Mouse (Mus musculus): ENCODE data around the gene Naa15. TPM values are rescaled to one million over a fixed set of nuclear protein-coding genes. Genes with fewer than 3 reads are reported as not detected.
A peak's percentile ranks its signal among the peaks of the same experiment; 100 is the strongest.

The Naa15 gene
- polyA plus RNA-seq, 1 experiment from 2014 or later: 49.8 TPM

- Histone ChIP-seq H3K36me3 (peaks cover 9% of the 10 kb centered on the region), H3K27me3 (no peaks in the 10 kb centered on the region), H3K27ac (replicated peaks) (no peak overlapping the region), H3K9me3 (no peaks in the 10 kb centered on the region), H3K4me3 (no peak overlapping the region), H3K4me2 (no peak overlapping the region), H3K4me1 (replicated peaks) (peaks cover 14% of the 10 kb centered on the region), H3K9ac (no peak overlapping the region)
- no peak for ATAC-seq (ENCODE audit: low read depth)
- 54% methylated on average over 2 of the region's 2 CpGs for WGBS
Measured at GRCm38 (mm10) chr3:51479893-51480292, 64.9 kb downstream of the Naa15 start.

GRCm38 (mm10) chr3:51481059-51481458 lies 66.1 kb downstream of the Naa15 start:
- Histone ChIP-seq H3K9me3 (no peaks in the 10 kb centered on the region), H3K4me1 (replicated peaks) (peaks cover 26% of the 10 kb centered on the region), H3K27ac (replicated peaks) (no peak overlapping the region), H3K27me3 (no peaks in the 10 kb centered on the region), H3K4me2 (no peak overlapping the region), H3K4me3 (no peak overlapping the region), H3K9ac (no peak overlapping the region), H3K36me3 (no peaks in the 10 kb centered on the region)
- ATAC-seq (ENCODE audit: low read depth): no peak

- WGBS: 54% methylated on average over 3 of the region's 3 CpGs
- H3K36me3 ChIP-seq: no peaks in the 10 kb centered on the region
- no peak overlapping the region for H3K9ac ChIP-seq
- H3K4me1 ChIP-seq (replicated peaks): peaks cover 31% of the 10 kb centered on the region
- H3K27me3 ChIP-seq: no peaks in the 10 kb centered on the region
- H3K9me3 ChIP-seq: no peaks in the 10 kb centered on the region
- no peak overlapping the region for H3K27ac ChIP-seq (replicated peaks)
- no peak for ATAC-seq (ENCODE audit: low read depth)
- no peak overlapping the region for H3K4me2 ChIP-seq
- H3K4me3 ChIP-seq: no peak overlapping the region
Measured at GRCm38 (mm10) chr3:51481881-51482280, 66.9 kb downstream of the Naa15 start.

- Histone ChIP-seq H3K4me2 (peak overlapping the region; percentile 84), H3K9me3 (no peaks in the 10 kb centered on the region), H3K4me3 (peak overlapping the region; percentile 79; the same call in 1 of the 2 replicates), H3K4me1 (replicated peaks) (peaks cover 31% of the 10 kb centered on the region), H3K27me3 (no peaks in the 10 kb centered on the region), H3K9ac (peak overlapping the region; percentile 88), H3K27ac (replicated peaks) (peak overlapping the region; percentile 94), H3K36me3 (no peaks in the 10 kb centered on the region)
- ATAC-seq (ENCODE audit: low read depth): no peak
- 81% methylated on average over 3 of the region's 3 CpGs for WGBS
Measured at GRCm38 (mm10) chr3:51482781-51483180, 67.8 kb downstream of the Naa15 start.

- peak within 1 kb of the TSS; percentile 88 for H3K9ac ChIP-seq
- H3K4me3 ChIP-seq: peak within 1 kb of the TSS; percentile 79
- no peaks in the 10 kb centered on the region for H3K9me3 ChIP-seq
- WGBS: under 1% methylated on average over 69 of the region's 70 CpGs
- H3K27ac ChIP-seq (replicated peaks): peak within 1 kb of the TSS; percentile 94
- no peaks in the 10 kb centered on the region for H3K36me3 ChIP-seq
- H3K4me2 ChIP-seq: peak within 1 kb of the TSS; percentile 84
- peak; percentile 95 for ATAC-seq (ENCODE audit: low read depth)
- no peaks in the 10 kb centered on the region for H3K27me3 ChIP-seq
- H3K4me1 ChIP-seq (replicated peaks): peaks cover 31% of the 10 kb centered on the region
Measured at GRCm38 (mm10) chr3:51483741-51484359, 68.9 kb downstream of the Naa15 start, which contains the start of gene Rab33b. TSS of gene Rab33b (plus strand) at chr3:51483920.

- Histone ChIP-seq H3K27me3 (no peaks in the 10 kb centered on the region), H3K4me1 (replicated peaks) (peaks cover 31% of the 10 kb centered on the region), H3K4me2 (peak overlapping the region; percentile 84), H3K9ac (peak overlapping the region; percentile 88), H3K4me3 (peak overlapping the region; percentile 79), H3K27ac (replicated peaks) (peak overlapping the region; percentile 94), H3K36me3 (no peaks in the 10 kb centered on the region), H3K9me3 (no peaks in the 10 kb centered on the region)
- WGBS: under 1% methylated on average over 33 of the region's 33 CpGs
- ATAC-seq (ENCODE audit: low read depth): no peak; the same call in 1 of the 2 replicates
Measured at GRCm38 (mm10) chr3:51484370-51484769, 69.4 kb downstream of the Naa15 start.

- Histone ChIP-seq H3K27ac (replicated peaks) (no peak overlapping the region), H3K36me3 (no peaks in the 10 kb centered on the region), H3K9ac (peak overlapping the region; percentile 88; the same call in 1 of the 2 replicates), H3K4me1 (replicated peaks) (peaks cover 34% of the 10 kb centered on the region), H3K4me3 (peak overlapping the region; percentile 79), H3K4me2 (peak overlapping the region; percentile 84), H3K9me3 (no peaks in the 10 kb centered on the region), H3K27me3 (no peaks in the 10 kb centered on the region)
- no peak for ATAC-seq (ENCODE audit: low read depth)
- WGBS: 82% methylated on average over 4 of the region's 4 CpGs
Measured at GRCm38 (mm10) chr3:51485347-51485746, 70.4 kb downstream of the Naa15 start.

GRCm38 (mm10) chr3:51486491-51487195 lies 71.7 kb downstream of the Naa15 start:
- H3K9ac ChIP-seq: no peak overlapping the region
- no peak overlapping the region for H3K4me3 ChIP-seq
- no peak overlapping the region for H3K4me2 ChIP-seq
- no peaks in the 10 kb centered on the region for H3K36me3 ChIP-seq
- ATAC-seq (ENCODE audit: low read depth): no peak
- no peaks in the 10 kb centered on the region for H3K27me3 ChIP-seq
- H3K27ac ChIP-seq (replicated peaks): no peak overlapping the region
- peaks cover 35% of the 10 kb centered on the region for H3K4me1 ChIP-seq (replicated peaks)
- H3K9me3 ChIP-seq: no peaks in the 10 kb centered on the region
- 86% methylated on average over 4 of the region's 4 CpGs for WGBS

- Histone ChIP-seq H3K9me3 (no peaks in the 10 kb centered on the region), H3K27ac (replicated peaks) (0 out of 2 replicates have a peak overlapping the region, but pooled peaks have one; percentile 33), H3K36me3 (peaks cover 18% of the 10 kb centered on the region), H3K4me3 (no peak overlapping the region), H3K27me3 (no peaks in the 10 kb centered on the region), H3K4me2 (no peak overlapping the region), H3K4me1 (replicated peaks) (peaks cover 17% of the 10 kb centered on the region), H3K9ac (no peak overlapping the region)
- ATAC-seq (ENCODE audit: low read depth): no peak
- WGBS: 77% methylated on average over 7 of the region's 7 CpGs
Measured at GRCm38 (mm10) chr3:51490088-51490753, 75.3 kb downstream of the Naa15 start.

GRCm38 (mm10) chr3:51493272-51493838 lies 78.4 kb downstream of the Naa15 start:
- Histone ChIP-seq H3K9me3 (no peaks in the 10 kb centered on the region), H3K4me2 (no peak overlapping the region), H3K36me3 (peaks cover 21% of the 10 kb centered on the region), H3K27me3 (no peaks in the 10 kb centered on the region), H3K4me1 (replicated peaks) (peaks cover 4% of the 10 kb centered on the region; the same call in 1 of the 2 replicates), H3K27ac (replicated peaks) (no peak overlapping the region), H3K9ac (no peak overlapping the region), H3K4me3 (no peak overlapping the region)
- ATAC-seq (ENCODE audit: low read depth): no peak
- WGBS: 94% methylated on average over 13 of the region's 13 CpGs

GRCm38 (mm10) chr3:51494466-51494865 lies 79.5 kb downstream of the Naa15 start:
- Histone ChIP-seq H3K9ac (no peak overlapping the region), H3K36me3 (peaks cover 21% of the 10 kb centered on the region), H3K4me3 (no peak overlapping the region), H3K4me1 (replicated peaks) (peaks cover 4% of the 10 kb centered on the region; the same call in 1 of the 2 replicates), H3K4me2 (no peak overlapping the region), H3K9me3 (no peaks in the 10 kb centered on the region), H3K27ac (replicated peaks) (no peak overlapping the region), H3K27me3 (no peaks in the 10 kb centered on the region)
- WGBS: 93% methylated on average over 2 of the region's 2 CpGs
- ATAC-seq (ENCODE audit: low read depth): no peak

GRCm38 (mm10) chr3:51495646-51496045 lies 80.7 kb downstream of the Naa15 start:
- ATAC-seq (ENCODE audit: low read depth): no peak
- peaks cover 21% of the 10 kb centered on the region for H3K36me3 ChIP-seq
- no peaks in the 10 kb centered on the region for H3K27me3 ChIP-seq
- no peak overlapping the region for H3K9ac ChIP-seq
- H3K4me3 ChIP-seq: no peak overlapping the region
- H3K27ac ChIP-seq (replicated peaks): no peak overlapping the region
- no peaks in the 10 kb centered on the region; the same call in 1 of the 2 replicates for H3K4me1 ChIP-seq (replicated peaks)
- no peak overlapping the region for H3K4me2 ChIP-seq
- no peaks in the 10 kb centered on the region for H3K9me3 ChIP-seq
- 95% methylated on average over 9 of the region's 9 CpGs for WGBS
